Mouse (Mus musculus): Measurements from ENCODE around the gene Apod. TPM values are rescaled to one million over a fixed set of nuclear protein-coding genes. Genes with fewer than 3 reads are reported as not detected.
"Not testable (repeated sequence)": the region's sequence is repeated elsewhere in the genome, so short reads cannot be mapped to it uniquely, and the experiment has no call there.

Apod gene
- polyA plus RNA-seq (2012; rRNA removed), result 0.87 and 0.88 TPM in 2 replicates

DNA sequence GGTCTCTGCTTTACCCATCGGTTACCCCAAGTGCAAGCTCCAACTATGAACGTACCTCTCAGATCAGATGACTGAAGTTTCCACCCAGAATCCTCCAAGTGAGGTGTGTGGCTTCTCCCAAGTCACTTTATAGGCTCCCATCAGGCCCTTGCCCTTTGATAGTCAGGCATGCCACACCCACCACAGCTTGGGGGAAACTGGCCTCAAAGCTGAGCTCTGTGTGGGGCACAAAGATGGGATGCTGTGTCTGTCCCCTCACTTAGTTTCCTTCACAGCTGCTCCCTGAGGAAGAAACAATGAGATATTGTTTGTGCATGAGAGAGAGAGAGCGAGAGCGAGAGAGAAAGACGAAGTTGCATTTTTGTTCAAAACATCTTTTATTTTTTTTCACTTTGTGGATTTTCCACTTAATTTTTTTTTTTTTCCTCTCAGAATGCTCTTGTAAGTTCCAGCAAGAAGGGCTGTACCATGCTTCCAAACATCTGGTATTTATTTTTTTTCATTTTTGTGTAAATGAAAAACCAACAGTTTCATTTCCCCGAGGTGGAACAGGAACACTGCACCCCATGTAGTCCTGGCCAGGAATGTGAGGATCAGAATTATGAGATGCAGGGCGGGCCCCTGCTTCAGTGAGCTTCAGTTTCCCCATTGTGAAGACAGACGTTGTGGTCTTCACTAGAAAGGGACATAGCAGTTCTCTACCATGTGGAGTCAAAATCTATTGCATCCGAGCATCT lies at the start of gene Apod:
TSS of gene Apod (minus strand) at position 312 of the 737 bp plus-strand sequence.
- DNase-seq (ENCODE audit: low read depth, low spot score), result no peak
- 61% methylated on average over 9 of the region's 9 CpGs for WGBS

DNA sequence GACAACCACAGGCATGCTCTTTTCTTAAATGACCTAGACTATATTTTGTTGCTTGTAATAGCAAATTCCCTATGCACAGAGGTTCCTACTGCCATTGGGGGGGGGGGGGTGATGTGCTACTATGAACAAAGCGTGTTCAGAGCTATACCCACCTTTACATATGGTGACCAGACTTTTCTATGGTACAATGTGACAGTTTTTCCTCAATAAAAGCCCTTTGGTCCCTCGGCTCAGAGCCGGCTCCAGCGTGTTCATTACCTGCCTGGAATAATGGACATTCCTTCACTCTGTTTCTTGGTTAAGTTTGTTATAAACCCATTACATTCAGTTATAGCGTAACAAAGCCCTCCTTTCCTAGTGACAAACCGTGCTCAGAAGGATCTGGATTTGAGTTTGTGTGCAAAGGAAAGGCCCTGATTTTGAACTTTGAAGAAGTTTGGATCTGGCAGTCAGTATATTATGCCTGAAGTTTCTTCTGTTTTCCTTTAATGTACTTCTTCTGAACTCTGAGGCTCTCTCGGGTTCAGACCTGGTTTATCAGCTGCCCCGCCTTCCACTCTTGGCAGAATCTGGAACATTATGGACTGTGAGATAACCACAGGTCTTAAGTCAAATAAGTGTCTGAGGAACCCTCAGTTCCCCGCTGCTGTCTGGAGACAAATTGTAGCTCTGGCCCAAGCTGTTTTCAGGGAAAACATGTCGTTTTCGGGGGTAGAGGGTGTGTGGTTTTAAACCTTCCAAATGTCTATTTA lies 49.3 kb upstream of the Apod start:
- WGBS, result 31% methylated on average over 11 of the region's 11 CpGs
- DNase-seq (ENCODE audit: low read depth, low spot score), result no peak

DNA sequence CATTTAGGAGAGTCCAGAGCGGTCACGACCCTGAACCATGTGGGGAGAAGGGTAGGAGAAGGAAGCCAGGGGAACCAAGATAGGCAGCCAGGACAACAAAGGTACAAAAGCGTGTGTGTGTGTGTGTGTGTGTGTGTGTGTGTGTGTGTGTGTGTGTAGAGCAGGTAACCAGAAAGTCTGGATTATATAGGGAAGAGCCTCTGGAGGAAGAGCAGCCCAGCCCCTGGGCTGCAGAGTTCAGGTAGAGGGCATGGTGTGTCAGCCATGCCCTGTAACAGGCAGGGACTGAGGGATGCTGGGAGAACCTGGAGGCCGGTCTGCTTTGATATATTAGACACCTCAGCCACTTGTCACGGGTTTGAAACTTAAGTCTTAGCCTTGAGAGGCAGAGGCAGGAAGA lies 44.9 kb upstream of the Apod start:
- WGBS, result 35% methylated on average over 5 of the region's 5 CpGs
- no peak for DNase-seq (ENCODE audit: low read depth, low spot score)

DNA sequence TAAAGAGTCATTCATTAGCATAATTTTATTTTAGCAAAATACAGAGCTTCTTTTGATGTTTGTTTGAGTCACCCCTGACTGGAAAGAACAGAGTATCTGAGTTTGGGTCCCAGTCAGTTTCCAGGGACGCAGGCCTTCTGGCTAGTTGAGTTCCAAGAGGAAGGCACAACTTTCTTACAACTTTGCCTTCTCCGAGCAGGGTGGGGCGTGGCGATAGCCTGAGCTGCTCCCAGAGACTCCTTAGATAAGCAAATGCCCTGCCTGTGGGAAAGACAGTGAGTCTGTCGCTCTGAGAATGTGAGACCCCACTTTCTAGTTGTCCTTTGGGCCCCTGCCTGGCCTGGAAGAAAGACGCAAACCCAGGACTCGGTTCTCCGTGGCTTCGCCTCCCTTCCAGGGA lies 44.4 kb upstream of the Apod start:
- 22% methylated on average over 9 of the region's 9 CpGs for WGBS
- no peak for DNase-seq (ENCODE audit: low read depth, low spot score)

DNA sequence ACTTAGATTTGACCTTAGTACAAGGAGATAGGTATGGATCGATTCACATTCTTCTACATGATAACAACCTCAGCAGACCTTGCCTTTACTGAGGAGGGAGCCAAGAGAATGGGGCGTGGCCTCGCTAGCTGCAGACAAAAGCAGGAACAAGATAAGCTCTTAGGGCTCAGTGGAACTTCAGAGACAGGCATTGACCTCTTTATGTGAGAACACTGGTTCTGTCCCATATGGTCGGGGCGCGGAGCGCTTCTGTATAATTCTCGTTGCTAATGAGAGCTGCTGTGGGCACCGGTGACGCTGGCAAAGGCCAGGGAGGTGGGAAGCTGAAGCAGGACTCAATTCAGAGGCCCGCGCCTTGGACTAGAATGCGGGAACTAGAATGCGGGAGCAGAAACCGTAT lies 44.0 kb upstream of the Apod start:
- WGBS, result 22% methylated on average over 15 of the region's 15 CpGs
- no peak for DNase-seq (ENCODE audit: low read depth, low spot score)

DNA sequence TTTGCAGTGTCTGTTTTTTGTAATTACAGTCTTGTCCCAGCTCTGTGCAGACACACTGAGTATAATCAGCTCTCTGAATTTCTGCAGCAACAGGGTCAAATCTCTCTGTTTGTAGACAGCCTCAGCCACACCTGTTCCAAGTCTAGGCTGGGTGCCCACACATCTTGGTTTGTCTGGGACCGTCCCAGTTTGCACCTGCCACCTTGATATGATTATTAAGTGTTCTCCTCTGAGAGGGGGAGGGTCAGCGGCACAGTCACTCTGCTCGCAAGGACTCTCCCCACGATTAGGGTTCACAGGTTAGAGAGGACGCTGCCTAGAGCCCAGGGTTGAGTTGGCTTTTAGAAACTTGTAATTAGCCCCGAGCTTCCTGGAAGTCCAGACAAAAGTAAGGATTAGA lies 41.3 kb upstream of the Apod start:
- WGBS, result 24% methylated on average over 6 of the region's 6 CpGs
- DNase-seq (ENCODE audit: low read depth, low spot score), result no peak

DNA sequence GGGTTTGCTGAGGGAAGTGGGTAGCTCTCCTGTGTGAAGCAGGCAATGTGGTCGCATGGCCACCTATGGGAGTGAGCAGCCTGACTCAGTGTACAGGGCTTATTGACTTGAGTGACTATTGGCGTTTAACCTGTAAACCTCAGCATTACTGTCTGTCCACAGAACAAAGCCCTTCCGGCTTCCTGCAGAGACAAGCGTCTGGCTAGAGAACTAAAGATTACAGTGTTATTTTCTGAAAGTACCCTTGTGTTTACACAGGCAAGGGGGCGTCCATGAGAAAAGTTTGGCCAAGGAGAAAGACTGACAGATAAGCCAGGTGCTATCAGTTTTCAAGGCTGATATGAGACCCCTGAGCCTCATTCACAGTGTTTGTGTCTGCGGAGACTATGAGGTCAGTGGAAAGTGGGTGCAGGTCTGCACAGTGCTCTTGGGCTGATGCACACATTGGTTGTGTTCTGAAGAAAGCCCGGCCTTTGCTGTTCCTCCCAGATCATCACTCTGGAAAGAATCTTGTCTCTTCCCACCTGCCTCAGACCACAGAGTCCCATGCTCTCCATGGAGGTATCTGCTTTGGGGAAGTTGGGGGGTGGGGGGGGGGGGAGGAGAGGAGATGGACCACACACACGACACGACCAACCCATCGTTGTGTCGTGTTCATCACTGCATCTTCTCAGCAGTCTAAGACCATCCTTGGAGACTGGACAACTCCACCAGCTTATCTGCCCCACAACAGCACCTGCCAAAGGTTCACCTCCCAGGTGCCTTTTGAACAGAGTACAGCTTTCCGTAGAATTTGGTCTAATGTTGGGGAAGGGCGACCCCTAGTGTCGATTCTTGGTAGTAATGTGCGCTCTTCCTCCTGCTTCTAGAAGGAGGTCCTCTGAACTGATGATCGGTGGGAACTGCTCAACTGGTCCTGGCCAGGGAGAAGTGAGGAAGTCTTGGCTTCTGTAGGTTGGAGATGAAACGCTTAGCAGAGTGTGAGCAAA lies 40.0 kb upstream of the Apod start:
- WGBS, result 21% methylated on average over 17 of the region's 17 CpGs
- no peak for DNase-seq (ENCODE audit: low read depth, low spot score)

DNA sequence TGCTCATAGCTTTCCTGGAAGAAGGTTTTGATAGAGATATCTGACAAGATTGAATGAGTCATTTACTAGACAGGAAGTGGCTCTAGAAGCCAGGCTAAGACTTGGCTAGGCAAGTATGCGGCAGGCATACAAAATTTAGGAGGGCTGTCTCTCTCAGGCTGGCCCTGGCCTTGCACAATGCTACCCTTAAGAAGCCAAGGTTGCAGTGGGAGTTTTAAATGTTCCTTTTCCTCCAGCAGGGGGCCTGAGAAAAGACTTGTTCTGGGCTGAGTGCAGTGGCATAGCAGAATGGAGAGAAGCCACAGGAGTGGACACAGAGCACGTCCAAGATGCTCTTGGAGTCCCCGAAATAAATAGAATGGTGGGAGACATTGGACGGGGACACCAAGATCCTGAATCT lies 38.4 kb upstream of the Apod start:
- WGBS, result 64% methylated on average over 4 of the region's 4 CpGs
- no peak for DNase-seq (ENCODE audit: low read depth, low spot score)

DNA sequence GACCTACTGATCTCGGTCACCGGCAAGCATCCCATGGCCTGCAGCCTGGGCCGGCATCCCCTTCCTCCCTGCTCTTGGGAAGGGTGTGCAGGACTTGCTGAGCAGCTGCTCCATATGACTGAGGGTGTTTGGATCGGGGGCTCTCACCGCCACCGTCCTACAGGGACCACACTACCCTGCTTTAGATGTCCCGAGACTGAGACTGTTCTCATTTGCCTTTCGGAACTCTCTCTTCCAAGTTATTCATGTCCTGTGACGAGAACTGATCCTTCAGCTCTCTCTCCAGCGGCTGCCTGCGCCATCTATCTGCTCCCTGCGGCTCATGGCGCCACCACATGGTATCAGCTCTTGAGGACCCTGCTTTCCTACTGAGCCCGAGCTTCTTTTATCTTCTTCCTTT lies 33.0 kb upstream of the Apod start:
- WGBS, result 20% methylated on average over 14 of the region's 14 CpGs

DNA sequence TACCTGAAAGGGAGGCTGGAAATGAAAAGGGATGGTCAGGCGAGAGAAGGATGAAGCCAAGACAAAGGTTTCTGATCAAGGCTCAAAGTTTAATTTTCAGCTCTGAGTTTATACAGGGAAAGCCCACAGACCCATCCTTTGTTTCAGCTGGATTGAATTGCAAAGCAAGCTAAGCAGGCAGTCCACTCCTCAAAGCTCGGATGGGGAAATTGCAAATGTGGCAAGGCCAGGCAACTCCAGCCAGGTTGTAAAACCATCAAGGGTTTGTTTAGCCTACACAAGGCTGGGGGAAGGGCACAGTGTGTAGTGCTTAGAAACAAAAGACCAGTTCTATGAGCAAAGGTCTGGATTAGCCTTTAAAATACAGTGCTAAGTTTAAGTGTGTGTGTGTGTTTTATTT lies 28.4 kb upstream of the Apod start:
- DNase-seq (ENCODE audit: low read depth, low spot score), result no peak
- WGBS, result 51% methylated on average over 2 of the region's 2 CpGs

More for the DNA sequence above, 33.0 kb upstream of the Apod start:
- no peak for DNase-seq (ENCODE audit: low read depth, low spot score)

DNA sequence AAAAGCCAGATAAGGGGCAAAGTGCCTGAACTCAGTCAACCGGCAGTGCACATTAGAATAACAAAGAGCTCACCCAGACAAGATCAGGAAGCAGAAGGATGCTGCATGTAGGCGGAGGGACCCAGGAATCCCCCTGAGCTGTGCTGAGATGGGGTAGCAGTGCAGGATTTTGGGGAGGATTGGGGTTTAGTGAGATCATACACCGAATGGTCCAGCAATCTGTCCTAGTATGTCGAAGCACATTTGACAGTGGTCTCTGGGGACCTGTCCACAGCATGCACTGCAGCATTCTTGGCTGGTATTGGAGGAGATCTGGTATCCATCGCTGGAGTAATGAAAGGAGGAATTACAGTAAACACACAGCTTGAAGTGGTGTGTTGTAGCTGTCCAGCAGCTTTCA lies 27.9 kb upstream of the Apod start:
- no peak for DNase-seq (ENCODE audit: low read depth, low spot score)
- WGBS, result 51% methylated on average over 5 of the region's 5 CpGs

DNA sequence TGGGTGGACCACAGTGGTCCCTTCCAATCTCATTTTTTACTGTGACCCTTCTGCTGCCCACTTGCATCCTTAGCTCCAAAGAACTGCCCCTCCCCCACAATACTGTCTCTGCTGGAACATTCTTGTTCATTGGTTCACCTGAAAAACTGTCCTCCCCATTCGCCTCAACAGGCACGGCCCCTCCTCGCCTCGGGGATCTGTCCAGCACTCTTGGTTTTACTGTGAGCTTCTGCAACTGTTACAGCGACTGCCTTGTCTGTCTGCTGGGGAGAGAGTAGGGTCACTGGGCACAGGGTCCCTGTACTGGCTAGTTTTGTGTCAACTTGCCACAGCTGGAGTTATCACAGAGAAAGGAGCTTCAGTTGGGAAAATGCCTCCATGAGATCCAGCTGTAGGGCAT lies 24.7 kb upstream of the Apod start:
- no peak for DNase-seq (ENCODE audit: low read depth, low spot score)
- WGBS, result 66% methylated on average over 5 of the region's 5 CpGs

DNA sequence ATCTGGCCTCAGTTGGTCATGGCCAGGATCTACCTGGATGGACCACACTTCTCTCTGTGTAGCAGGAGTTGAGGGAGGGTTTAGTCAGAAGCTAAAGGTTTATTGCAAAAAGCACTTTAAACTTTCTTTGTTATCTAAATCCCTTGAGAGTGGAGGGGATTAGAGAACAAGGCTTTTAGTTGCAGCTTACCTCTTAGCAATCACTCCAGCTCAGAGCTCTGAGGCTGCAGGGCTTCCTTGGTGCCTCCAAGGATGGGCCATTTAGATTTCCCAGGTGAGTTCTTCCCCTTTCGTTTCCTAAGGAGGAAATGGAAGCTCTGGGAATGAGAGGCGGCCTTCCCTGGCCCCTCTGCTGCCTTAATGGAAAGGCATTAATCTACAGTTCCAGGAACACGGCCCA lies 23.3 kb upstream of the Apod start:
- no peak for DNase-seq (ENCODE audit: low read depth, low spot score)
- 54% methylated on average over 3 of the region's 3 CpGs for WGBS

DNA sequence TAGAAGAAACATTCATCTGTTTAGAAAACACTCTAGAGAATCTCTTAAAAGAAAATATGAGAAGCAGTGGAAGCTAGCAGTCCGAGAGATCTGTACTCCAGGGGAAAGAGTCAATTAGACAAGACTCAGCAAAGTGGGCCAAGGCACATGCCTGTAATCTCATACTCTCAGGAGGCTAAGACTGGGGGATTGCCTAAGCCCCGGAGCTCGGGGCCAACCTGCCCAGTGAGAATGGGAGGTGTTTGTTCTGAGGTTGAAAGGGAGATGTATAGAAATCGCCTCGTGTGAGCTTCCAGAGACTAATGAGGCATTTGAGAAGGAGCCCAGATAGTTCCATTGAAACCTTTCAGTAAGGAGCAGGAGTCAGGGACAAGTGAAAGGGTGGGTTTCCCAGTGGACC lies 20.2 kb upstream of the Apod start:
- no peak for DNase-seq (ENCODE audit: low read depth, low spot score)
- 46% methylated on average over 5 of the region's 5 CpGs for WGBS

DNA sequence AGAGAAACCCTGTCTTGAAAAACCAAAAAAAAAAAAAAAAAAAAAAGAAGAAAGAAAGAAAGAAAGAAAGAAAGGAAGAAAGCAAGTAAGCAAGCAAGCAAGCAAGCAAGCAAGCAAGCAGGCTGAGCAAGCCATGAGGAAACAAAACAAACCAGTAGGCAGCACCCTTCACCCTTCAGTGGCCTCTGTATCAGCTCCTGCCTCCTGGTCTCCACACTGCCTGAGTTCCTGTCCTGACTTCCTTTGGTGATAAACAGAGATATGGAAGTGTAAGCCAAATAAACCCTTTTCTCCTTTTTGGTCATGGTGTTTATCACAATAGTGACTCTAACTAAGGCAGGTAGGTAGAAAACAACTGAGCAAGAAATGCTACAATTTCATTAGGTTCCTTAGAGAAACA lies 18.0 kb upstream of the Apod start:
- DNase-seq (ENCODE audit: low read depth, low spot score), result no peak

DNA sequence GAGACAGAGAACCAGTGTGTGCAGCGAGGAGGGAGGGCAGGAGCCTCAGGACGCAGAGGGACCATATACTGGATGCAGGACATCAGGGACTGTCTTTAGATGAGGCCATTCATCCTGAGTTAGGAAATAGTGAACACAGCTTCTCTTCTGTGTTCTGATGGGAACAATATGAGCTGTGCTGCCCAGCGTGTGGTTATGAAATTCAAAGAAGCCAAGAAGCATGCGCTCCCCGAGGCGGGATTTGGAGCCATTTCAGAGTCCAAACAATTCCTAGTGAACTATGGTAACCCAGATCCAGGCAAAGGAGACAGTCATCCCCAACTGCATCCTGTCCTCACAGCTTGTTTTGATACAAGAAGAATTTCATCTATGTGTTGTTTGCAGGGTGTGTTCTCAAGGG lies 16.4 kb upstream of the Apod start:
- 74% methylated on average over 6 of the region's 6 CpGs for WGBS
- not testable (repeated sequence) for DNase-seq (ENCODE audit: low read depth, low spot score)

DNA sequence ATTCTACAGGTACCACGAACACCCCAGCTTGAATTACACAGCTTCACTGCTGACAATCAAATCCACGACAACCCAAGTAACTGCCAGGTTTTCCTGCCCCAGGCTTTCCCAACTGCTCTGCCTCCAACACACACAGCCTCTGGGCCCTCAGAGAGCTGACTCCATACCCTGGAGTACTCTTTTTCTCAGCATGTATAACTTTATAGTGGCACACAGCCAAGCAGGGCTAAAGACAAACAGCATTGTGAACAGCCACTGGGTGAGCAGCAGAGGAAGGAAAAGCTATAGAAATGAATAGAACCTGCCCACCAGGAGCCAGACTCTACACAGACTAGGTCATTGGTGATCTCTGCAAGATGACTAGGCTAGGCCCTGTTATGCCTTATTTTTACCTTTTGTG lies 15.1 kb upstream of the Apod start:
- DNase-seq (ENCODE audit: low read depth, low spot score), result no peak
- WGBS, result 70% methylated on average over 2 of the region's 2 CpGs

DNA sequence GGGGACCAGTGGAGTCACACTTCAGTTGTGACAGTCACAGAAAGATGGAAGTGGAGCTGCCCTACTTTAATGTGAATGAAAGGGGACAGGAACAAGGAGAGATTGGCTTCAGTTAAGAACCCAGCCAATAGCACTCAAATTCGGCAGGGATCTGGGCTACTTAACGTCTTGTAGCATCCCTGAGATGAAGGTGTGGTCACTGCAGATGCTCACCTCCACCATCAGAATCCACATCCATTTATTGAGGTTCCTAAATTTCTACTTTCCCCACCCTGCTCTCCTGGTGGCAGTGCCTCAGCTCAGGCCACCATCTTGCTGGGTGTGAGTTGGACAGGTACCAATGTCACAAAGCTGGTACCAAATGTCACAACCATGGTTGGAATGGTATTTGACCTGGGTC lies 13.3 kb upstream of the Apod start:
- DNase-seq (ENCODE audit: low read depth, low spot score), result no peak
- 77% methylated on average over 2 of the region's 2 CpGs for WGBS

DNA sequence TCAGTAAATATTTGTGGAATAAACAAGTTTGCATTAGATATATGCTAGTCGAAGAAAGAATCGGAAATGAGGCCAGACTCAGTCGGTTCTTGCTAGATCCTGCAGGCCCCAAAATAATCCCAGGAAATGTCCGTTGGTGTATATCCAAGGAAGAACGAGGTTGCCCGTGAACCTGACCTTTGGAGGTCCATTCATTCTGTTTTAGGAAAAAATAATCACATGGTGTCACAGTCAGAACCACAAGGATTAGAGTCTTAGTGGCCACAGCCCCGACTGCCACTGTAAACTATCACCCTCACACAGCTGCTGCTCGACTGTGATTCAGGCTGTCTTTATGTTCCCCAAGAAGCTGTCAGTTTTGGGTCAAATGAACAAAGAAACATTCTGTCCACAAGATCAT lies 12.8 kb upstream of the Apod start:
- 73% methylated on average over 8 of the region's 8 CpGs for WGBS
- DNase-seq (ENCODE audit: low read depth, low spot score), result no peak

DNA sequence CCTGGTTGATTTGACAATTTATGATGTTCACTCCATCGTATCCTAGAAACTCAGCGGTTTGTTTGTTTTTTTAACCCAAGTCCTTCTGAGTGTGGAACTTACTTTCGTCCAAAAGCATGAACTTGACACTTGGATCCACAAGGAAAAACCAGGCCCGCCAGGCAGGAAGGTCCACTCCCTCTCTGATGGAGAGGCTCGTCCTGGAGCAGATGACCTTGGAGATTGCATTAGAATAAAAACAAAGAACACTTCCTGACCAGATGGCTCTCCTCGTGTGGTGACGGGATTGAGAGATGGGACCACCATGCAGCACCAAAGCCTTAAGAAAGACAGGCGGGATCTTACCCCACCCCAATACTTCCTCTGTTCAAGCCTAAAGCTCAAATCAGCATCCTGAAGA lies 12.1 kb upstream of the Apod start:
- DNase-seq (ENCODE audit: low read depth, low spot score), result no peak
- 66% methylated on average over 8 of the region's 8 CpGs for WGBS
